Comparison of ENCODE assay signal across 28 mouse cellular contexts in genomic region chr4:130525041-130525440, GRCm38 (mm10). TPM values are rescaled to one million over a fixed set of nuclear protein-coding genes. Genes with fewer than 3 reads are reported as not detected.
"Had no signal": no experiment of that assay in that cellular context is flagged by ENCODE, and none has a peak within 500 bp of the region (broad histone marks: within the 10 kb centered on the region; RNA-seq: fewer than 3 reads in every experiment).

No protein-coding gene starts in this region.

- H3K9me3 ChIP-seq: heart, embryonic 13.5 days; heart, embryonic 15.5 days; hindbrain, embryonic 10.5 days; hindbrain, embryonic 12.5 days; kidney, embryonic 15.5 days; limb, embryonic 13.5 days; limb, embryonic 15.5 days; liver, embryonic 12.5 days had no signal

- H3K4me3 ChIP-seq: heart, adult 2 months; heart, embryonic 13.5 days; heart, embryonic 15.5 days; hindbrain, embryonic 10.5 days; hindbrain, embryonic 12.5 days; kidney, embryonic 15.5 days; limb, embryonic 13.5 days; limb, embryonic 15.5 days; liver, embryonic 12.5 days had no signal

- H3K4me1 ChIP-seq: limb, embryonic 13.5 days had no signal

- H3K27ac ChIP-seq: heart, adult 2 months; heart, embryonic 13.5 days; heart, embryonic 15.5 days; hindbrain, embryonic 10.5 days; hindbrain, embryonic 12.5 days; hindbrain, embryonic 14.5 days; kidney, embryonic 15.5 days; kidney, postnatal 0 days; limb, embryonic 13.5 days; limb, embryonic 15.5 days; liver, embryonic 12.5 days; liver, embryonic 14.5 days had no signal

- H3K36me3 ChIP-seq: heart, embryonic 13.5 days; heart, embryonic 15.5 days; kidney, embryonic 15.5 days; liver, embryonic 12.5 days had no signal

- H3K9ac ChIP-seq: heart, embryonic 13.5 days; heart, embryonic 15.5 days; hindbrain, embryonic 12.5 days; hindbrain, embryonic 14.5 days; kidney, embryonic 15.5 days; limb, embryonic 13.5 days; limb, embryonic 15.5 days; liver, embryonic 12.5 days; liver, embryonic 14.5 days had no signal

- H3K4me2 ChIP-seq: heart, embryonic 11.5 days; heart, embryonic 13.5 days; heart, embryonic 15.5 days; hindbrain, embryonic 12.5 days; hindbrain, embryonic 14.5 days; kidney, embryonic 15.5 days; limb, embryonic 13.5 days; limb, embryonic 15.5 days; liver, embryonic 12.5 days had no signal

- DNase-seq: gastrocnemius, postnatal 14 days; gastrocnemius, postnatal 36 days; heart, adult 11 months; heart, adult 2 months; heart, postnatal 14 days; heart, postnatal 4 days; kidney, adult 18-20 months; kidney, adult 9 months; kidney, postnatal 14 days; kidney, postnatal 36 days; layer of hippocampus, adult 9-11 months; layer of hippocampus, postnatal 36 days; left cerebral cortex, postnatal 4 days had no signal

- ATAC-seq: hindbrain, embryonic 16.5 days; intestine, postnatal 0 days; liver, embryonic 12.5 days had no signal

- H3K27me3 ChIP-seq: heart, embryonic 15.5 days; hindbrain, embryonic 12.5 days; kidney, embryonic 15.5 days; limb, embryonic 13.5 days; limb, embryonic 15.5 days had no signal

RNA-seq across cellular contexts. Expression of gene Nkain1, which starts 48.9 kb away (rescaled TPM):
- polyA plus RNA-seq: liver, embryonic 16.5 days had no signal
